Mouse (Mus musculus): ENCODE data around the gene Acsf2. TPM values are rescaled to one million over a fixed set of nuclear protein-coding genes. Genes with fewer than 3 reads are reported as not detected.

Acsf2 gene
- polyA plus RNA-seq, 1 experiment, result 16.6 TPM

DNA sequence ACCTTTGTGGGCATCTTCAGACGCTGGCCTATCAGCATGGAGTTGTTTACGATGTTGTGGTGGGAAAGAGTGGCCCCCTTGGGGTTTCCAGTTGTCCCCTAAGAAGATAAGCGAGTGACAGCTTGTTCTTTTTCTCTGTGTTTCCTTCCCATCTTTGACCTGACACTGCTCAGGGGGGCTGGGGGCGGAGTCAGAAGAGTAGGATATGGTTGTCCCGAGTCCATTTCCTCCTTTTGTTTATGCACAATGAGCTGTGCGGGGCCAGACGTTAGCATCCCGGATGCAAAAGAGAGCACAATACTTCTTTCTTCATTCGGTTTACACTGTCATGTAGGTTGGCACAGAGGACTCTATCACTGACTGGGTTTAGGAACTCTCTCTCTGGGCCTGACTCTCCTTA, 31.1 kb downstream of the Acsf2 start:
- Histone ChIP-seq H3K4me3 (ENCODE audit: low read depth, low read length) (no peak overlapping the region), H3K4me1 (ENCODE audit: control insufficient read depth, insufficient read depth, low read length) (no peaks in the 10 kb centered on the region), H3K9ac (ENCODE audit: low read depth, poor library complexity, severe bottlenecking) (no peak overlapping the region), H3K27ac (ENCODE audit: insufficient read depth, low read length) (no peak overlapping the region), H3K36me3 (ENCODE audit: control insufficient read depth, insufficient read depth, low read length, poor library complexity, severe bottlenecking) (no peaks in the 10 kb centered on the region), H3K27me3 (ENCODE audit: control insufficient read depth, insufficient read depth, low read length, poor library complexity, severe bottlenecking) (no peaks in the 10 kb centered on the region), H3K9me3 (replicated peaks; ENCODE audit: control insufficient read depth, insufficient read depth, low read length, poor library complexity, severe bottlenecking) (no peaks in the 10 kb centered on the region)
- TF ChIP-seq POLR2A (IDR thresholded peaks at IDR 0.05; ENCODE audit: insufficient read depth, low read length), result no peak

DNA sequence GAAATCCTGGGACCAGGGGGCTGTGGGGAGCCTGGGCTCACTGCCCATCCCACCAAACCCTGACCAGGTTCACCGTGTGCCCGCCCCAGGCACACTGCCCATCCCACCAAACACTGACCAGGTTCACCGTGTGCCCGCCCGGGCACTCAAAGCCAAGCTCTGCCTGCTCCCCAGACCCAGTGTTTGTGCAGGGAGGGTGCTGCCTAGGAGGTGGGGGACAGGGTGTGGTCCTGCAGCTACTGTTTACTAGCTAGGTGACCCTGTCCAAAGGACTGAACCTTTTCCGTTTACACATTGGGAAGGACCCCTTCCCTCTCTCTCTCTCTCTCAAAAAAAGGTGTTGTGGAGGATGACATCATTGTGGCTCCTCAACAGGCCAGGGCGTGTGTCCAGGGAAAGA, 34.3 kb downstream of the Acsf2 start:
- Histone ChIP-seq H3K9ac (ENCODE audit: low read depth, poor library complexity, severe bottlenecking) (no peak overlapping the region), H3K36me3 (ENCODE audit: control insufficient read depth, insufficient read depth, low read length, poor library complexity, severe bottlenecking) (no peaks in the 10 kb centered on the region), H3K4me1 (ENCODE audit: control insufficient read depth, insufficient read depth, low read length) (no peaks in the 10 kb centered on the region), H3K27me3 (ENCODE audit: control insufficient read depth, insufficient read depth, low read length, poor library complexity, severe bottlenecking) (no peaks in the 10 kb centered on the region), H3K4me3 (ENCODE audit: low read depth, low read length) (no peak overlapping the region), H3K9me3 (replicated peaks; ENCODE audit: control insufficient read depth, insufficient read depth, low read length, poor library complexity, severe bottlenecking) (no peaks in the 10 kb centered on the region), H3K27ac (ENCODE audit: insufficient read depth, low read length) (no peak overlapping the region)
- TF ChIP-seq EP300 (IDR thresholded peaks at IDR 0.05; ENCODE audit: insufficient read depth, low read depth, low read length), result no peak
- TF ChIP-seq CTCF (IDR thresholded peaks at IDR 0.05; ENCODE audit: low read depth, low read length), result no peak
- TF ChIP-seq POLR2A (IDR thresholded peaks at IDR 0.05; ENCODE audit: insufficient read depth, low read length), result no peak

- no peaks in the 10 kb centered on the region for H3K4me1 ChIP-seq (ENCODE audit: control insufficient read depth, insufficient read depth, low read length)
- H3K9me3 ChIP-seq (replicated peaks; ENCODE audit: control insufficient read depth, insufficient read depth, low read length, poor library complexity, severe bottlenecking), result no peaks in the 10 kb centered on the region
- no peak overlapping the region for H3K9ac ChIP-seq (ENCODE audit: low read depth, poor library complexity, severe bottlenecking)
- no peaks in the 10 kb centered on the region for H3K27me3 ChIP-seq (ENCODE audit: control insufficient read depth, insufficient read depth, low read length, poor library complexity, severe bottlenecking)
- no peak overlapping the region for H3K4me3 ChIP-seq (ENCODE audit: low read depth, low read length)
- no peaks in the 10 kb centered on the region for H3K36me3 ChIP-seq (ENCODE audit: control insufficient read depth, insufficient read depth, low read length, poor library complexity, severe bottlenecking)
- no peak for TF ChIP-seq CTCF (IDR thresholded peaks at IDR 0.05; ENCODE audit: low read depth, low read length)
- no peak for TF ChIP-seq POLR2A (IDR thresholded peaks at IDR 0.05; ENCODE audit: insufficient read depth, low read length)
- no peak for TF ChIP-seq EP300 (IDR thresholded peaks at IDR 0.05; ENCODE audit: insufficient read depth, low read depth, low read length)
- no peak overlapping the region for H3K27ac ChIP-seq (ENCODE audit: insufficient read depth, low read length)
Observed at GRCm38 (mm10) chr11:94566534-94566933, 35.1 kb downstream of the Acsf2 start.

- no peaks in the 10 kb centered on the region for H3K4me1 ChIP-seq (ENCODE audit: control insufficient read depth, insufficient read depth, low read length)
- TF ChIP-seq POLR2A (IDR thresholded peaks at IDR 0.05; ENCODE audit: insufficient read depth, low read length) (no peak), EP300 (IDR thresholded peaks at IDR 0.05; ENCODE audit: insufficient read depth, low read depth, low read length) (no peak), CTCF (IDR thresholded peaks at IDR 0.05; ENCODE audit: low read depth, low read length) (peak; percentile 47)
- H3K9ac ChIP-seq (ENCODE audit: low read depth, poor library complexity, severe bottlenecking), result peak overlapping the region; percentile 23
- H3K36me3 ChIP-seq (ENCODE audit: control insufficient read depth, insufficient read depth, low read length, poor library complexity, severe bottlenecking), result no peaks in the 10 kb centered on the region
- no peak overlapping the region for H3K27ac ChIP-seq (ENCODE audit: insufficient read depth, low read length)
- H3K9me3 ChIP-seq (replicated peaks; ENCODE audit: control insufficient read depth, insufficient read depth, low read length, poor library complexity, severe bottlenecking), result no peaks in the 10 kb centered on the region
- H3K27me3 ChIP-seq (ENCODE audit: control insufficient read depth, insufficient read depth, low read length, poor library complexity, severe bottlenecking), result no peaks in the 10 kb centered on the region
- H3K4me3 ChIP-seq (ENCODE audit: low read depth, low read length), result peak overlapping the region; percentile 42
Observed at GRCm38 (mm10) chr11:94565151-94565479, 36.6 kb downstream of the Acsf2 start.

DNA sequence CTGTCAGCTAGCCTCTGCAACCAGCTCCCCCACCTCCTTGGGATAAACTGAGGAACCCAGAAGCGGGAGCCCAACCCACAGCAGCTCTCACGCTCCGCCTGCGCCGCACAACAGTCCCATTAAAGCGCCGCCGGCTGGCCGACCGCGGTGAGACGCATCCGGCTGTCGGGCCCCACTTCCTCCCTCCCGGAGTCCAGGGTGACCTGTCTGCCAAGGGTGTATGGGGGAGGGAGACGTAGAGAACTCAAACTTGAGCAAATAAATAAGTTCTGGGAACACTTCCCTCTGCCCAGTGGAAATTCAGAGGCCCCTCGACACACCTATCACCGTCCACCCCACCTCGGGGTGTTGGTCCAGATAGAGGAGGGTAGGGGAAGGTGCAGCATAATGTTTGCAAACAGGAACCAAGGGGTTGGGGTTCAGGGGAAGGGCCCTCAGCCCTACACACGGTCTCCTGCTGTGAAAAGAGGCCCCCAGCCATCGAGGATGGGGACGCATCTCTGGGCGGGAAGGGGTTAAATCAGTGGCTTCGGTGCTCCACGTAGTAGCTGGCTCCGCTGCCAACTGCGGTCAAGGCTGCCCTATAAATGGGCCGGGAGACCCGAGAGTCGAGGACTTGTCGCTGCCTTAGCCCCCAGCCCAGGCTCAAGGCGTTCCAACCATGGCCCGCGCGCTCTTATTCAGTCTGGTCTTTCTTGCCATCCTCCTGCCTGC, 37.1 kb downstream of the Acsf2 start, which contains the start of gene Chad:
Gene Chad, plus strand, starts transcription at position 611 of the 714 bp plus-strand sequence.
- Histone ChIP-seq H3K27ac (ENCODE audit: insufficient read depth, low read length) (no peak within 1 kb of the TSS), H3K9me3 (replicated peaks; ENCODE audit: control insufficient read depth, insufficient read depth, low read length, poor library complexity, severe bottlenecking) (no peaks in the 10 kb centered on the region), H3K27me3 (ENCODE audit: control insufficient read depth, insufficient read depth, low read length, poor library complexity, severe bottlenecking) (no peaks in the 10 kb centered on the region), H3K4me1 (ENCODE audit: control insufficient read depth, insufficient read depth, low read length) (no peaks in the 10 kb centered on the region), H3K4me3 (ENCODE audit: low read depth, low read length) (peak within 1 kb of the TSS; percentile 42), H3K9ac (ENCODE audit: low read depth, poor library complexity, severe bottlenecking) (peak within 1 kb of the TSS; percentile 23), H3K36me3 (ENCODE audit: control insufficient read depth, insufficient read depth, low read length, poor library complexity, severe bottlenecking) (no peaks in the 10 kb centered on the region)
- TF ChIP-seq CTCF (IDR thresholded peaks at IDR 0.05; ENCODE audit: low read depth, low read length) (no peak), POLR2A (IDR thresholded peaks at IDR 0.05; ENCODE audit: insufficient read depth, low read length) (no peak), EP300 (IDR thresholded peaks at IDR 0.05; ENCODE audit: insufficient read depth, low read depth, low read length) (no peak)

DNA sequence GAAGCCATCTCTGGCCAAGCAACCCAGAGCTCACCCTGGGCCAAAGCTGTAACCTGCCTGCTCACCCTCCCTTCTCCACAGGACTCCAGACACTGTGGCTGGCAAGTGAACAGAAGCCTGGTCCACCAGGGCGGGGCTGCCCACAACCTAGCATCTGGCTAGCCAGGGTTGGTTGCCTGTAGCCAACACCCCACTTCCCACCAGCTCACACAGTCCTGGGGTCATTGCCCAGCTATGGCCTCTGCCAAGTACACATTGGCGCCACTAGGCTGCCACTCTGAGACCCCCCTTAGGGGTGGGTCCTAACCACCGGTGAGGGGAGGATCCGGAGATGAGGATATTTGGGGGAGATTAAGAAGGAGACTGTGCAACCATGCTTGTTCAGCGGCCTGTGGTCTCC, 37.9 kb downstream of the Acsf2 start:
- TF ChIP-seq CTCF (IDR thresholded peaks at IDR 0.05; ENCODE audit: low read depth, low read length) (no peak), EP300 (IDR thresholded peaks at IDR 0.05; ENCODE audit: insufficient read depth, low read depth, low read length) (no peak), POLR2A (IDR thresholded peaks at IDR 0.05; ENCODE audit: insufficient read depth, low read length) (no peak)
- H3K4me1 ChIP-seq (ENCODE audit: control insufficient read depth, insufficient read depth, low read length), result no peaks in the 10 kb centered on the region
- H3K27ac ChIP-seq (ENCODE audit: insufficient read depth, low read length), result no peak overlapping the region
- H3K9ac ChIP-seq (ENCODE audit: low read depth, poor library complexity, severe bottlenecking), result 0 out of 2 replicates have a peak overlapping the region, but pooled peaks have one; percentile 23
- H3K36me3 ChIP-seq (ENCODE audit: control insufficient read depth, insufficient read depth, low read length, poor library complexity, severe bottlenecking), result no peaks in the 10 kb centered on the region
- H3K4me3 ChIP-seq (ENCODE audit: low read depth, low read length), result peak overlapping the region; percentile 41
- H3K9me3 ChIP-seq (replicated peaks; ENCODE audit: control insufficient read depth, insufficient read depth, low read length, poor library complexity, severe bottlenecking), result no peaks in the 10 kb centered on the region
- H3K27me3 ChIP-seq (ENCODE audit: control insufficient read depth, insufficient read depth, low read length, poor library complexity, severe bottlenecking), result no peaks in the 10 kb centered on the region
